Mouse (Mus musculus) forebrain, embryonic 11.5 days (tissue): ENCODE measurements around the gene Syvn1. TPM values are rescaled to one million over a fixed set of nuclear protein-coding genes. Genes with fewer than 3 reads are reported as not detected.

ENCODE experiments used
- ATAC-seq: fragments of 200-750 bp; cut with Nextera tagmentation; replicated peaks from 2 replicates; pipeline ENCODE4 v1.8.0; 2017; ENCODE audit warnings: moderate TSS enrichment; ENCODE audit not compliant: low FRiP score
- DNase-seq: peaks from one replicate; pipeline ENCODE4 v3.0.0-alpha.2; 2017; ENCODE audit warnings: low spot score
- H3K27ac ChIP-seq: fragments of 300-500 bp; sonication (generic); 2 replicates; pipeline ENCODE4 v1.5.1; 2014; ENCODE audit warnings: low read depth, low read length
- H3K27me3 ChIP-seq: fragments of 300-500 bp; sonication (generic); 2 replicates; pipeline ENCODE4 v1.6.1; 2014; ENCODE audit warnings: mild to moderate bottlenecking, low read length, mixed read lengths; ENCODE audit not compliant: control insufficient read depth, insufficient read depth
- H3K36me3 ChIP-seq: fragments of 300-500 bp; sonication (generic); 2 replicates; pipeline ENCODE4 v1.6.1; 2014; ENCODE audit warnings: mild to moderate bottlenecking, low read length, moderate library complexity, mixed read lengths; ENCODE audit not compliant: control insufficient read depth, insufficient read depth
- H3K4me1 ChIP-seq: fragments of 300-500 bp; sonication (generic); replicated peaks from 2 replicates; pipeline ENCODE4 v1.6.1; 2014; ENCODE audit warnings: low read length, mixed read lengths; ENCODE audit not compliant: control insufficient read depth, insufficient read depth
- H3K4me2 ChIP-seq: fragments of 300-500 bp; sonication (generic); 2 replicates; pipeline ENCODE4 v1.6.1; 2014; ENCODE audit warnings: low read depth, mild to moderate bottlenecking, low read length, moderate library complexity, mixed read lengths; ENCODE audit not compliant: severe bottlenecking
- H3K4me3 ChIP-seq: fragments of 300-500 bp; sonication (generic); 2 replicates; pipeline ENCODE4 v1.5.1; 2014; ENCODE audit warnings: low read depth, low read length
- H3K9ac ChIP-seq: fragments of 300-500 bp; sonication (generic); 2 replicates; pipeline ENCODE4 v1.6.1; 2014; ENCODE audit warnings: low read length
- H3K9me3 ChIP-seq: fragments of 300-500 bp; sonication (generic); 2 replicates; pipeline ENCODE4 v1.6.1; 2016; ENCODE audit warnings: low read length, mixed read lengths; ENCODE audit not compliant: control insufficient read depth
- WGBS: fragments of 180-500 bp; shearing (Covaris S2); extraction: QIAGEN DNeasy Blood & Tissue Kit; methylation state at CpG from one replicate; pipeline ENCODE4 v1.1.7; 2014; 5-methylcytosine and 5-hydroxymethylcytosine counted together
- polyA plus RNA-seq: library from polyadenylated mRNA; unstranded; fragments of >200 nt; fragmentation: Nextera tagmentation; extraction: Ambion mirVana; gene quantifications from 2 replicates; pipeline ENCODE4 v1.2.1, GENCODE M21; 2014

Syvn1 gene
- polyA plus RNA-seq, 1 experiment from 2014 or later: 35.8 TPM

- Histone ChIP-seq H3K9ac (peak overlapping the region; percentile 90), H3K36me3 (peaks cover 9% of the 10 kb centered on the region; the same call in 1 of the 2 replicates)
- no peak for ATAC-seq
These were observed 12.6 kb downstream of the Syvn1 start for GRCm38 (mm10) chr19:6058966-6059365.

GRCm38 (mm10) chr19:6061021-6061533, 14.7 kb downstream of the Syvn1 start, which contains the start of gene Znhit2:
Gene Znhit2, plus strand, starts transcription at chr19:6061192.
- ATAC-seq (peak; percentile 68), DNase-seq (peak; percentile 92)
- WGBS: under 1% methylated on average over 58 of the region's 58 CpGs
- peak within 1 kb of the TSS; percentile 93 for H3K27ac ChIP-seq
- peak within 1 kb of the TSS; percentile 95 for H3K9ac ChIP-seq
- H3K27me3 ChIP-seq: no peaks in the 10 kb centered on the region
- H3K4me1 ChIP-seq: peaks cover 24% of the 10 kb centered on the region
- peak within 1 kb of the TSS; percentile 100 for H3K4me2 ChIP-seq
- peak within 1 kb of the TSS; percentile 88 for H3K4me3 ChIP-seq
- H3K9me3 ChIP-seq: no peaks in the 10 kb centered on the region
- H3K36me3 ChIP-seq: peaks cover 3% of the 10 kb centered on the region; the same call in 1 of the 2 replicates

More at GRCm38 (mm10) chr19:6058966-6059365, 12.6 kb downstream of the Syvn1 start:
- peaks cover 24% of the 10 kb centered on the region for H3K4me1 ChIP-seq
- no peak overlapping the region for H3K27ac ChIP-seq
- H3K9me3 ChIP-seq: no peaks in the 10 kb centered on the region
- WGBS: 82% methylated on average over 5 of the region's 5 CpGs
- peak overlapping the region; percentile 81; the same call in 1 of the 2 replicates for H3K4me2 ChIP-seq
- peak; percentile 47 for DNase-seq
- no peaks in the 10 kb centered on the region for H3K27me3 ChIP-seq
- H3K4me3 ChIP-seq: peak overlapping the region; percentile 82

GRCm38 (mm10) chr19:6061641-6062302, 15.4 kb downstream of the Syvn1 start:
- Histone ChIP-seq H3K27ac (peak overlapping the region; percentile 93), H3K4me1 (peaks cover 23% of the 10 kb centered on the region), H3K27me3 (no peaks in the 10 kb centered on the region), H3K4me3 (peak overlapping the region; percentile 88), H3K36me3 (peaks cover 3% of the 10 kb centered on the region; the same call in 1 of the 2 replicates), H3K9ac (peak overlapping the region; percentile 95), H3K9me3 (no peaks in the 10 kb centered on the region), H3K4me2 (peak overlapping the region; percentile 100)
- 3% methylated on average over 44 of the region's 44 CpGs for WGBS
- peak; percentile 65 for DNase-seq
- ATAC-seq: 0 out of 2 replicates have a peak, but pooled peaks have one; percentile 13

- H3K4me3 ChIP-seq: peak overlapping the region; percentile 88
- peaks cover 26% of the 10 kb centered on the region for H3K4me1 ChIP-seq
- peak overlapping the region; percentile 93; the same call in 1 of the 2 replicates for H3K27ac ChIP-seq
- no peaks in the 10 kb centered on the region for H3K27me3 ChIP-seq
- H3K9ac ChIP-seq: no peak overlapping the region
- WGBS: 80% methylated on average over 5 of the region's 5 CpGs
- DNase-seq: peak; percentile 50
- no peaks in the 10 kb centered on the region for H3K9me3 ChIP-seq
- ATAC-seq: no peak
- peak overlapping the region; percentile 100 for H3K4me2 ChIP-seq
- peaks cover 3% of the 10 kb centered on the region; the same call in 1 of the 2 replicates for H3K36me3 ChIP-seq
These were observed 16.0 kb downstream of the Syvn1 start for GRCm38 (mm10) chr19:6062418-6062817.

- H3K4me3 ChIP-seq: no peak overlapping the region
- H3K4me2 ChIP-seq: no peak overlapping the region
- WGBS: 94% methylated on average over 6 of the region's 6 CpGs
- peaks cover 27% of the 10 kb centered on the region for H3K4me1 ChIP-seq
- H3K36me3 ChIP-seq: peaks cover 3% of the 10 kb centered on the region; the same call in 1 of the 2 replicates
- no peak overlapping the region for H3K27ac ChIP-seq
- no peaks in the 10 kb centered on the region for H3K27me3 ChIP-seq
- ATAC-seq (no peak), DNase-seq (no peak)
- no peak overlapping the region for H3K9ac ChIP-seq
- H3K9me3 ChIP-seq: no peaks in the 10 kb centered on the region
These were observed 16.7 kb downstream of the Syvn1 start for GRCm38 (mm10) chr19:6063081-6063480.

- Histone ChIP-seq H3K36me3 (no peaks in the 10 kb centered on the region; the same call in 1 of the 2 replicates), H3K4me1 (peaks cover 19% of the 10 kb centered on the region), H3K27me3 (no peaks in the 10 kb centered on the region), H3K9ac (peak overlapping the region; percentile 70), H3K9me3 (no peaks in the 10 kb centered on the region), H3K4me2 (peak overlapping the region; percentile 94), H3K4me3 (peak overlapping the region; percentile 55), H3K27ac (peak overlapping the region; percentile 83; the same call in 1 of the 2 replicates)
- WGBS: 43% methylated on average over 5 of the region's 5 CpGs
- DNase-seq (no peak), ATAC-seq (no peak)
These were observed 20.2 kb downstream of the Syvn1 start for GRCm38 (mm10) chr19:6066571-6066970.

GRCm38 (mm10) chr19:6067011-6067723, 20.8 kb downstream of the Syvn1 start:
- peak; percentile 67 for ATAC-seq
- Histone ChIP-seq H3K27me3 (no peaks in the 10 kb centered on the region), H3K9ac (peak overlapping the region; percentile 70), H3K4me1 (peaks cover 15% of the 10 kb centered on the region), H3K36me3 (no peaks in the 10 kb centered on the region; the same call in 1 of the 2 replicates), H3K4me3 (peak overlapping the region; percentile 55), H3K4me2 (peak overlapping the region; percentile 94), H3K27ac (peak overlapping the region; percentile 83), H3K9me3 (no peaks in the 10 kb centered on the region)
- peak; percentile 94 for DNase-seq
- WGBS: under 1% methylated on average over 30 of the region's 30 CpGs

GRCm38 (mm10) chr19:6067724-6068415, 21.5 kb downstream of the Syvn1 start, which contains the start of gene Tm7sf2:
Gene Tm7sf2, minus strand, starts transcription at chr19:6068373.
- Histone ChIP-seq H3K27ac (peak within 1 kb of the TSS; percentile 83), H3K9ac (peak within 1 kb of the TSS; percentile 70), H3K4me2 (peak within 1 kb of the TSS; percentile 94), H3K27me3 (no peaks in the 10 kb centered on the region), H3K4me3 (peak within 1 kb of the TSS; percentile 55), H3K4me1 (peaks cover 9% of the 10 kb centered on the region), H3K36me3 (no peaks in the 10 kb centered on the region; the same call in 1 of the 2 replicates), H3K9me3 (no peaks in the 10 kb centered on the region)
- ATAC-seq (peak; percentile 94), DNase-seq (peak; percentile 95)
- 11% methylated on average over 33 of the region's 33 CpGs for WGBS
